Mouse (Mus musculus) monocyte, adult 5-6 weeks (primary cell): Measurements from ENCODE around the gene Tbl2. TPM values are rescaled to one million over a fixed set of nuclear protein-coding genes. Genes with fewer than 3 reads are reported as not detected.

Experiments used
- ATAC-seq: fragments of 153-309, 156-312 bp; replicated peaks from 2 replicates; pipeline ENCODE4 v1.8.0; 2017; ENCODE audit warnings: mild to moderate bottlenecking; ENCODE audit not compliant: low TSS enrichment, insufficient number of reproducible peaks, severe bottlenecking, poor library complexity, low FRiP score
- total RNA-seq: library from RNA; stranded (forward); fragments of 200-1000, 200-491, 200-594 nt; gene quantifications from 3 replicates; pipeline ENCODE4 v1.2.3, GENCODE M21; 2017

The Tbl2 gene
- total RNA-seq, 1 experiment from 2014 or later: 9.9 TPM

DNA sequence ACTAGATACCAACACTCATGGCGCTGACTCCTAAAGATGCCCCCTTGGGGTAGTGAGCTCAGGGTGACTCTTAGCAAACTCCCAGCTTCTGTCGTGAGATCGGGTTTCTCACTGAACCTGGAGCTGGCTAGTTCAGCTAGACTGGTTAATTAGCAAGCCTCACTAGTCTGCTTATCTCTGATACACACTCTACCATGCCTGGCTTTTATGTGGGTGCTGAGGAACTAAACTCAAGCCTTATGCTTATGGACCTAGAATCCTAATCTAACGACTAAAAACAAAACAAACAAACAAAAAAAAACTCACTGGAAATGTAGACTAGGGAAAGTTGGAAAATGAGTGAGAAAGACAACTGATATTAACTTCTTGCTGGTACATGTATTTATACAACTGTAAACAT lies 5.0 kb upstream of the Tbl2 start:
- ATAC-seq: no peak

DNA sequence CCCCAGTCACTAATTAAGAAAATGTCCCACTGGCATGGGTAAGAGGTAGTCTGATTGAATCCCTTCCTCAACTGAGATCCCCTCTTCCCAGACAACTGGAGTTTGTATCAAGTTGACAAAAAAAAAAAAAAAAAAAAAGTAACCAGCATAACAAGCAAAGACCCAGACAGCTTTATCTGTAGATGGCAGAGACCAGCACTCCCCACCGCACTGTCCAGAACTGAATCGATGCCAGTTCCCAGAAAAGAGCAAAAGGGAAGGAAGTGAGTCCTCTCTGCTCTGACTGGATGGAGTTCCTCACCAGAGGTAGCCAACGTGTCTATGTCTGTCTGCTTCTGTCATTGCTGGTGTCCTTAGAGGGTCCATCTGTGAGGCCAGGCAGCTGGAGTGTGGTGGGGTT lies 3.9 kb upstream of the Tbl2 start:
- ATAC-seq: no peak

DNA sequence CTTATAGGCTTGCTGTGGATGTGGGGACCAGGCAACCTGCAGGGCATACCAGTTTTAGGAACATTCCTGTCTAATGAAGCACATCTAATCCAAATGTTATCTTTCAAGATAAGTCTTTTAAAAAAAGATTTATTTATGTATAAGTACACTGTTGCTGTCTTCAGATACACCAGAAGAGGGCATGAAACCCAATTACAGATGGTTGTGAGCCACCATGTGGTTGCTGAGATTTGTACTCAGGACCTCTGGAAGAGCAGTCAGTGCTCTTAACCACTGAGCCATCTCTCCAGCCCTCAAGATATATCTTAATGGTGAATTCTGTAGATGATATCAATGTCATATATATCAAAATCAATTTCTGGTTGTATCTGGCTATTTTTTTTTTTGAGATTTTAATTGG lies 3.5 kb upstream of the Tbl2 start:
- ATAC-seq: no peak

DNA sequence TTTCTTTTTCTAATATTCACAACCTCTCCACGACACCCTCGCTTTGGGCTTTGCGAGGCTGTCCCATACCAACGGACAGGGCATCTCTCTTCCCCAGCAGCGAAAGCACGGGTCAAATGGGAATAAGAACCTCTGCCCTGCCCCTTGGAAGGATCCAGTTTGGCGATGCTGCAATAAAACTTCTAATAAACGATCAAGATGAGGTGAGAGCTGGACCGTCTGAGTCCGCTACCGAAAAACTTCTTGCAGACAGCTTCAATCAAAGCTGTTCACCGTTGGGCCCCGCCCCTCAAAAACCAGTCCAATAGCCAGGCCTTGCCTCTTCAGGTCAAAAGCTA lies 773 bp upstream of the Tbl2 start:
- ATAC-seq: no peak

DNA sequence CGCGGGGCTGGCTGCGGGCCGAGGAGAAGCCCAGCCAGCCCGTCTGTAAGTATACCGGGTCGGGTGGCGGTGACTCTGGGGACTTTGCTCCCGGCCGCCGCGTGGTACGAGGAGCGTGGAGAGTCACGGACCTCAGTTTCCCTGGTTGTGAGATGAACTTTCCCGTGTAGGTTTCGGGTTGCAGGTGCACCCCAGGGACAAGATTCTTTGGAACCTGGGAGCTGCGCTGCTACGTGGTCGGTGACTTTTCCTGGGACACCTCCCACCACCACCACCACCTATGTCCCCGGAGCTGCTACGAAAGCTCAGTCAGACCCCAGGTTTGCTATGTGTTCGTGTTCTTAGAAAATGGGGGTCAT lies 342 bp downstream of the Tbl2 start:
- ATAC-seq: no peak

DNA sequence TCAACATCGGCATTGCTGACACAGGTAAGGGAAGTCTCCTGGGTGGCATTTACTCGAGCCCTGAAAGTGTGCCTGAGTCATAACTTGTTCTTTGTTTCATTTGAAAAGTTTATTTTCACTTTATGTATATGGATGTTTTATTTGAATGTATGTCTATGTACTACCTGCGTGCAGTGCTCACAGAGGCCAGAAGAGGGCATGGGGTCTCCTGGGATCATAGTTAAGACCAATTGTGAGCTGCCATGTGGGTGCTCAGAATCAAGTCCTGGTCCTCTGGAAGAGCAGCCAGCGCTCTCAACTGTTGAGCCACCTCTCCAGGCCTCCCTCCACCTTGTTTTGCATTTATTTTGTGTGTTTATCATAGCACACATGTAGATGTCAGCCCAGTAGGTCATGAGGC lies 7.0 kb downstream of the Tbl2 start:
- no peak for ATAC-seq

DNA sequence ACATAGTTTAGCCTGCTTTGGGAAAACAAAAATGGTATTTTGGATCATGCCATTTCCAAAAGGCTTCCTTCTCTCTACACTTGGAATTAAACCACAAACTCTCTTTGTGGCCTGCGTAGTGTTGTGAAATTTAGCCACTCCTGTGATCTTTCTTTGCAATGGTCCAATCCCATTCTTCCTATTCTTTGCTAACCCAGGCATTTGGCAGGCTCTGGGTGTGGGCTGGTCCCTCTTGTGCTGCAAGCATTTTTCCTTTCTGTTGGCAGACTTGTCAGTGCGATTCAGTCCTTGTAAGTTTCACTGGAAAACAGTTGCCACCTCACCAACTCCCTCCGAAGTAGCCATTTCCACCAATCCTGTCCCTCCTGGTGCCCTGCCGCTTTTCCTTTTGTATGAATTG lies 11.8 kb downstream of the Tbl2 start:
- ATAC-seq: no peak

DNA sequence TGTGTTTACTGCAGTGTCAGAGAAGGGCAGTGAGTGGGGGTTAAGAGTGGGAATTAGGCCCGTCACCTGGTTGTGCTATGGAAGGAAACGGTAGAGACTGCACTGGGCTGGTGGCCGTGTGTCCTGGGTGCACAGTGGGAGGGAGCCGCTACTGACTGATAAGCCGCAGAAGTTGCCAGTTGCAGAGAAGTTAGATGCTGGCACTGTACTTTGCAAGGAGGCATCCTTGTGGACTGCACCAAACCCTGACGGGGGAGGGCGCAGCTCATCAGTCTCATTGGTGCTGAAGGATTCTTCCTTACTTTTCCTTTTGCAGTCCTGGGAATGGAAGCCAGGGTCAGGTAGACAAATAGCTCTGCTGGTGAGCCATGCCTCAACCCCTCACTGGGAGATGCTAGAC lies 12.2 kb downstream of the Tbl2 start:
- ATAC-seq: no peak

DNA sequence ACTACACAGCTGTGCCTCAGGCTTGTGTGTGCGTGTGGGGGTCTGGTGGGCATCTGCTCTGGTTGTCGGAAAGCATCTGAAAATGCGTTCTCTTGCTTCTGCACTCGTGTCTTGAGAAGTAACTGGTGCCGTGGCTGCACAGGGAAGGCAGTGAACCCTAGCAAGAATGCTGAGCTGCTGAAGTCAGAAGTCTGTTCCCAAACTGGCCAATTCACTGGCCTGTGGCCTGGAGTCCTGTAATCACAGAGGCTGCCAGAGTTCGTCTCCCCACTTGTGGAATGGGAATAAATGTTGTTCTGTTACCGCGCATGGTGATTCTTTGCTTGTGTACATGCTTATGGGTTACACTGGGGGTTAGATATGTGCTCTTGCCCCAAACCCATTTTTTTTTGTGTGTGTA lies 12.9 kb downstream of the Tbl2 start:
- no peak for ATAC-seq

DNA sequence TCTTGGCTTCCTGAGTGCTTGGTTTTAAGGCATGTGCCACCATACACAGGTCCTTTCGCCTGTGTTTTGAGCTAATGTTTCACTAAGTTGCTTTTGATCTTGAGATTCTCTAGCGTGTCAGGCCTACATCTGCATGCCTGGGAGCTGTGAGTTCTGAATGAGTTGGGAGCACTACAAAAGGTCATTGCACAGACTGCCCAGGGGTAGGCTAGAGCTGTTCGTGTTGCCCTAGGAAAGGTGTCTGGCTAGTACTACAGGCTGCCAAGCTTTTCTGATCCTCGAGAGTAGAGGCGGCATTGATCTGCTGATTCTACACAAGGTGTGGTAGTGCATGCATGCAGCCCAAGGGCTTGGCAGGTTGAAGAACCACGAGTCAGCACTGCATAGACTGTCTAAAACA lies 13.4 kb downstream of the Tbl2 start:
- ATAC-seq: no peak

DNA sequence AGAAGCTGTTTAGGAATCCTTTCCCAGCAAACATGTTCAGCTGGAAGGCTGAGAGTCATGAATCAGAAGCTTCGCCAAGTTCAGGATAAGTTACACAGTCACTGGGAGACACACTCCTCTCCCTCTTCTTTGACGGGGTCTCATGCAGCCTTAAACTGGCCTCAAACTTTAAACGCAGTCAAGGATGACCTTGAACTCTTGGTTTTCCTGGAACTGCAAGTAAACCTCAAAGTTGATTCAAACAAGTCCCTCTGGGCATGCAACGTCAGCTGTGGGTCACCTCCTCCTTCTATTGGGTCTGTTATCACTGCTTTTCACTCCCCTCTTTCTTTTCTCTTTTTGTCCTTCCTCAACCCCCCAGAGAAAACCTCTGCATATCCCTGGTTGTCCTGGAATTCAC lies 17.5 kb downstream of the Tbl2 start:
- no peak for ATAC-seq

DNA sequence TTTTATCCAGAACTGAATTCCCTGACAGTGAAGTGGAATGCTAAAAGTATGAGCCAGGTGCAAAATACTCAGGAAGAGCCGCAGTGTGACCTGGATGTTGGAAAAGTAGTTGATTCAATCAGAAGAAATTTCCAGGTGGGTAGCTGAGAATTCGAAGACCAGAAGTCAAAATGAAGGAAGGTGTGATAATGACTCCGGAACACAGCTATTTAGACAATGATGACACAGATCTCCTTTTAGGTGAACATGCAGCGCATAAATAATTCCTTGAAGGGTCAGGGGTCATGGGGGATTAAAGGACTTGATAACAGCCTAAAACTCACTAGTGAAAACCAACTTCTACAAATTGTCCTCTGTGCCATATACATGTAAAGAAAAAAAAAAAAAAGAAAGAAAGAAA lies 18.0 kb downstream of the Tbl2 start:
- ATAC-seq: no peak

DNA sequence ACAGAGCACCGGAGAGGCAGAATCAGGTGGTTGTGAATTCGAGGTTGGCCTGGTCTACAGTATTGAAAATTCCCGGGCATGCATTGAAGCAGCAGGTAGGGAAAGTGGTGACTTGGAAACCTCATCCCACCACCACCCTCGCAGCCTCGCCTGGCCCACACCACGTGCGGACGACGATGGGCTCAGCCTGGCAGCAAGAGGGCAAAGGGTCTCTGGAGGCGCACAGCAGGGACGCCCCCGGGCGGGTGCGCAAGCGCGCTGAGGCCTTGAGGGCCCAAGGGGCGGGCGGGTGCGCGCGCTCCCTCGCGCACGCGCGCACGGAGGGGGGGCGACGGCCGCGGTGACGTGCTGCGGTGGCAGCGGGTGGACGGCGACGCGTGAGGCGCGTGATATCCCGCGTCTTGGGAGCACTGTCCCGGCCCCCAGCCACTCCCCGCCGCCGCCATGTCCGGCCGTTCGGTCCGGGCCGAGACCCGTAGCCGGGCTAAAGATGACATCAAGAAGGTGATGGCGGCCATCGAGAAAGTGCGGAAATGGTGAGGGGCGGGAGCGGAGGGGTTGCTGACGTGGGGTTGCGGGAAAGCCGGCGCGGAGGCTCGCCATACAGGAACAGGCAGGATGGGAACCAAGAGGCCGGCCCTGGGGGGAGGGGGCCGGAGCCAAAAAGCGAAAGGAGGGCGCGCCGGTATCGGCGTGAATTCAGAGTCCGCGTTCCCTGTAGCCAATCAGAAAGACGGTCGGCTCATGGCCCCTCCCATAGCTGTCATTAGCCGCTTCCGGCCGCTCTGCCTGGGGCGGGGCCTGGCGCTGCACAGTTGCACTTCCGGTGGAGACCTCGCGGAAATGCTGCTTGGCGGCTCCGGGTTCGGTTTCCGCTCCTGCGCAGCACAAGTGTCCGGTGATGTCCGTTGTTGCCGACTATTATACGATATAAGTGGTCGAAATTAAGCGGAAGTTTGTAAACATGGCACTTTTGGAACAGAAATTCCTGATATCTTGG lies 18.9 kb downstream of the Tbl2 start, which contains the start of gene Bcl7b:
Gene Bcl7b, plus strand, starts transcription at position 221 of the 1,000 bp plus-strand sequence.
- peak; percentile 96 for ATAC-seq

DNA sequence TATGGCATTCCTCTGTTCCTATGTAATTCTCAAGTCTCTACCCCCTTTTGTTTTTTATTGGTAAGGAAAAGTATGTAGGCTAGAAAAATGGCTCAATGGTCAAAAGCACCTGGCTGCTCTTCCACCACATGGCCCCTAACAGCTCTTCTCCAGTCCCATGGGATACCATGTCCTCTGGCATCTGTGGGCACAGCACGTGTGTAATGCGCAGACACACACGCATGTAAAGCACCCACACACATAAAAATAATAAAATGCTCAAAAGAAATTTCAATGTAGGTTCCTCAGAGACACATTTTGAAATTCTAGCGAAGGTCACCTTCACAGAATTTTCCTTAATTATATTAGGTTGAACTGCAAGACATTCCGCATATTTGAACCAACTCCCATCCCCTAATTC lies 20.0 kb downstream of the Tbl2 start:
- ATAC-seq: no peak

DNA sequence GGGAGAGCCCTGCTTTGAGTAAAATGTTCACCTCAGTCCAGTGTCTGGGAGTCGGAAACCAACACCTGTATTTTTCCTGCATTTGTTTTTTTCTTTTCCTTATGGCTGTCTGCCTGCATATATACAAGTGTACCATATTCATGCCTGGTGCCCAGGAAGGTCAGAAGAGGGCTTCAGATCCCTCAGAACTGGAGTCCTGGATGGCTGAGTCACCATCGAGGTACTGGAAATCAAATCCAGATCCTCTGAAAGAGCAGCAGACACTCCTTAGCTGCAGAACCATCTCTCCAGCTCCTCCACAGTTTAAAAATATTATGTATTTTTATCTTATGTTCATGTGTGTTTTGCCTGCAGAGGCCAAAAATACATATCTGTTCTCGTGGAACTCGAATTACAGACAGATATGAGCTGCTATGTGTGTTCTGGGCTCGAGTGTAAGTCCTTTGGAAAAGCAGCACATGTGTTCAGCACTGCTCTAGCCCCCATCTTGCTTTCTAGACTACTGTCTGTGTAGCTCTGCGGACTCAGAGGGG lies 22.3 kb downstream of the Tbl2 start:
- ATAC-seq: no peak

DNA sequence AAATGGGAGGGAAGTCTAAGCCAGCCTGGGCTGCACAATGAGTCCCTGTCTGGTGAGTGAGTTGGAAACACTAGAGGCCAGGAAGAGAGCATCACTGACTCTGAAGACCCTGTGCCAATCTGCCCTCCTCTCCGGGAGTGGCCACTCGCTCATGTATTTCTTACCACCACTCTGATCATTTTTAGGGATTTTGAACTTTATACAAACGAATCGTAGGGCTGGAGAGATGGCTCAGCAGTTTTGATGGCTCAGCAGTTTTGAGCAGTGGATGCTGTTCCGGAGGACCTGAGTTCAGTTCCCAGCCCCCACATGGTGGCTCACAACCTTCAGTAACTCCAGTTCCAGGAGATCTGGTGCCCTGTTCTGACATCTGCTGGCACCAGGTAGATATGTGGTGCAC lies 23.5 kb downstream of the Tbl2 start:
- ATAC-seq: no peak

DNA sequence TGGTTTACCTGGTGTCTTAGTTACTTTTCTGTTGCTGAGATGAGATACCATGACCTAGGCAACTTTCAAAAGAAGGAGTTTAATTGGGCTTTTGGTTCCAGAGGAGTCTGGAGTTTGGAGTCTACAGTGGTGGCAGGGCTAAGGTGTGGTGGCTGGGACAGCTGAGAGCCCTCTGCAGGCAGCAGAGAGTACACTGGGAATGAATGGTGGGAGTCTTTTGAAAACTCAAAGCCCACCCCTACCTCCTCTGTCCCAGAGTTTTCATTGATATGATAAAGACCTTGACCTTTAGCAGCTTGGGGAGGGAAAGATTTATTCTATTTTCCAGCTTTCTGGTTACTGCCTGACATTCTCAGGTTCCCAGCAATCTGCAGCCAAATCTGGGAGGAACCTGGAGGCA lies 25.6 kb downstream of the Tbl2 start:
- no peak for ATAC-seq

DNA sequence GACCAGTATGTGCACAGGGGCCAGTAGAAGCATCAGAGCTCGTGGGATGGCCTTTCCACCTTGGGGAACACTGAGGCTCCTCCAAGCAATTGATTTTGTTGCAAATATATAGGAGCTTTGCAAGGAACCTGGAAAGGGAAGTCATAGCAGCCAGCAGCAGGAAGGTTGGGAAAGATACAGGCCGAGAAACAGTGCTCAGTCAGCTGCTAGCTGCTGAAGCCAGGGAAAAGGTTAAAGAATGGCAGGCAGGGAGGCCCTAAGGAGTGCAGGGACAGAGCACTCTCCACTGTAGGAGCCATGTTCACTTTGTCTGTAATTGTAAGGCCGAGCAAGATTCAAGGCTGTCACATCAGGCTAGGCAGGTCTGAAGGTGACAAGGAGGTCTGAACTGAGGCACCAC lies 29.1 kb downstream of the Tbl2 start:
- ATAC-seq: no peak

DNA sequence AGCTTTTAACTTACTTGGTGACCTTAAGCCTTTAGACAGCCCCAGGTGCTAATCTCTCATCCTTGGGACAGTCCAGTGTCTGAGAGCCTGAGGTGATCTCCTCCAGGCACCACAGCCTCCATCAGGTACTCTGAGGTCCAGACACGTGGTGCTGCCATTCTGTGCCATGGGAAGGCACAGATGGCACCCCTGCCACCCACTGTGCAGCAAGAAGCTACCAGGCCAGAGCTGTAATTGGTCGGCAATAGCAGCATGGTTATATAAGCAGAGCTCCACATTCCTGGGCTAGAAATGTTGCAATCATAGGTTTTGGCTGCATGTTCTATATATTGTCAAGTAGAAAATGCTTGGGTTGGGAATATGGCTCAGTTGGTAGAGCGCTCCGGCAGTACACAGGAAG lies 29.5 kb downstream of the Tbl2 start:
- ATAC-seq: no peak

DNA sequence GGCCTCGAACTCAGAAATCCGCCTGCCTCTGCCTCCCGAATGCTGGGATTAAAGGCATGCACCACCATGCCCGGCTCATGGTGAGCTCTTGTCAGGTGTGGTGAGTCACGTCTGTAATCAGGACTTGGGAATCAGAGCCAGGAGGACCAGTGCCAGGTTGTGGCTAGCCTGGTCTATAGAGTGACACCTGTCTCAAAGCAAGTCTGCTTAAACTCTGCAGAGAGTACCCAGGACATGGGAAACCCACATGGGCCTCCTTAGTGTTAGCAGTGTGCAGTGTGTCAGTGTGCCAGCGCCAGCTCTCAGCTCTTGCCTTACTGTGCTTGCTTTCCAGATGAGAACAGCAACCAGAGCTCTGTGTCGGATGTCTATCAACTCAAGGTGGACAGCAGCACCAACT lies 30.2 kb downstream of the Tbl2 start:
- ATAC-seq: no peak

DNA sequence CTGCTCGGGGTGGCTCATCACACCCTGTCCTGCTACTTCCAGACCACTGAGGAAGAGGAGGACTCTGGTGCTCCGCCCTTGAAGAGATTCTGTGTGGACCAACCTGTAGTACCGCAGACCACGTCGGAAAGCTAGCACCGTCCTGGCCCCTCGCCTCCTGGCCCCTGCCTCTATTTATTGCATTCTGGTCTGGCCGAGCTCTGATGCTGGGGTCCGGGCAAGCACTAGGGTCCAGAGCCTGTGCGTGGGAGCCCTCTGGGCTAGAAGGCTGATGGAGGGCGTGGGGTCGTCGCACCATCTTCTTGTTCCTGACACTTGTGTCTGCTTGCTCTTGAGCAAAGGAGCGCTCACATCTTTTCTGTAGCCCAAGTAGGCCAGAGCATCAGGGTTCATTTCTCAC lies 31.3 kb downstream of the Tbl2 start:
- no peak for ATAC-seq
